Mouse (Mus musculus) kidney, adult 2 months (tissue): ENCODE data around the gene Ddhd1.

Experiments used
- CTCF ChIP-seq: fragments of 200-500 bp; conservative IDR thresholded peaks from 2 replicates; pipeline ENCODE4 v1.5.1; 2011; ENCODE audit warnings: low read depth, mild to moderate bottlenecking, control low read depth, low read length, moderate library complexity, mixed read lengths; ENCODE audit not compliant: insufficient read depth, insufficient read length
- POLR2A ChIP-seq: fragments of 200-500 bp; IDR thresholded peaks from one replicate; pipeline ENCODE4 v1.6.1; 2011; ENCODE audit warnings: low read depth, low read length, control low read depth

DNA sequence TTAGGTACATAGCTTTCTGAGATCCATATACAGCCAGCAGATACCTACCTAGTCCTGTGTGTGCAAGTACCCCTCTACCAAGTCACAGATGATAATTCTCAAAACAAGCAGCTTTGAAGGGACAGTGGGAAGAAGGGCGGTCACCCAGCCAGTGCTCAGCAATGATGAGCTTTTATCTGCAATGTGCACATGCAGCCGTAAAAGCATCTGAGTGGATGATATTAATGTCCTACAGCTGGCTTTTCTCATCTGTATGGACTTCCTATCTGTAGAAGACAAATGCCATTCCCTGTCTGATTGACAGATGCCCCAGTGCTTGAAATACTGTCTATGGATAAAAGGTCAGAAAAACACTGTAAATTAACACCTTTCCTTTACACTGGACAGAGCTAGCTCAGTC, 4.2 kb downstream of the Ddhd1 start:
- TF ChIP-seq POLR2A (no peak), CTCF (no peak)
